Mouse (Mus musculus) erythroblast, embryonic 14.5 days (primary cell): ENCODE results near the gene Gnat1. TPM values are rescaled to one million over a fixed set of nuclear protein-coding genes. Genes with fewer than 3 reads are reported as not detected.

Experiments
- H3K27me3 ChIP-seq: 2 replicates; pipeline ENCODE4 v1.6.1; 2012; ENCODE audit warnings: inconsistent platforms; ENCODE audit not compliant: control insufficient read depth
- H3K36me3 ChIP-seq: 2 replicates; pipeline ENCODE4 v1.6.1; 2012; ENCODE audit warnings: mild to moderate bottlenecking, inconsistent platforms; ENCODE audit not compliant: control insufficient read depth
- H3K4me1 ChIP-seq: 2 replicates; pipeline ENCODE4 v1.6.1; 2012; ENCODE audit warnings: inconsistent platforms; ENCODE audit not compliant: control insufficient read depth
- H3K4me3 ChIP-seq: replicated peaks from 2 replicates; pipeline ENCODE3; 2012; ENCODE audit warnings: moderate library complexity, mild to moderate bottlenecking, inconsistent platforms
- H3K9me3 ChIP-seq: 2 replicates; pipeline ENCODE4 v1.6.1; 2012; ENCODE audit warnings: low read length, inconsistent platforms, mixed read lengths; ENCODE audit not compliant: control insufficient read depth
- GATA1 ChIP-seq: IDR thresholded peaks from 2 replicates; pipeline ENCODE4 v1.6.1; 2012; ENCODE audit warnings: low read length, inconsistent platforms, mixed read lengths
- TAL1 ChIP-seq: IDR thresholded peaks from 3 replicates; pipeline ENCODE4 v1.6.1; 2012; ENCODE audit warnings: low read length, inconsistent platforms, mixed read lengths
- polyA plus RNA-seq: library from polyadenylated mRNA; stranded (reverse); fragments of >175 nt; gene quantifications from 2 replicates; pipeline ENCODE4 v1.2.3, GENCODE M21; 2012

The Gnat1 gene
- polyA plus RNA-seq = not detected in 2 replicates

- H3K4me3 ChIP-seq = no peak within 1 kb of the TSS
- no peaks in the 10 kb centered on the region for H3K9me3 ChIP-seq
- peaks cover 46% of the 10 kb centered on the region for H3K27me3 ChIP-seq
- no peak for TF ChIP-seq TAL1
- TF ChIP-seq GATA1 = no peak
- no peaks in the 10 kb centered on the region for H3K36me3 ChIP-seq
- peaks cover 15% of the 10 kb centered on the region for H3K4me1 ChIP-seq
Measured at GRCm38 (mm10) chr9:107679501-107679900, at the start of gene Gnat1. Gnat1 (minus strand) TSS chr9:107679712.

GRCm38 (mm10) chr9:107728919-107729670 is 49.6 kb upstream of the Gnat1 start:
- no peak overlapping the region for H3K4me3 ChIP-seq
- peaks cover 2% of the 10 kb centered on the region for H3K27me3 ChIP-seq
- H3K4me1 ChIP-seq = peaks cover 4% of the 10 kb centered on the region
- H3K36me3 ChIP-seq = no peaks in the 10 kb centered on the region
- TF ChIP-seq GATA1 = no peak
- TF ChIP-seq TAL1 = no peak
- H3K9me3 ChIP-seq = no peaks in the 10 kb centered on the region

DNA sequence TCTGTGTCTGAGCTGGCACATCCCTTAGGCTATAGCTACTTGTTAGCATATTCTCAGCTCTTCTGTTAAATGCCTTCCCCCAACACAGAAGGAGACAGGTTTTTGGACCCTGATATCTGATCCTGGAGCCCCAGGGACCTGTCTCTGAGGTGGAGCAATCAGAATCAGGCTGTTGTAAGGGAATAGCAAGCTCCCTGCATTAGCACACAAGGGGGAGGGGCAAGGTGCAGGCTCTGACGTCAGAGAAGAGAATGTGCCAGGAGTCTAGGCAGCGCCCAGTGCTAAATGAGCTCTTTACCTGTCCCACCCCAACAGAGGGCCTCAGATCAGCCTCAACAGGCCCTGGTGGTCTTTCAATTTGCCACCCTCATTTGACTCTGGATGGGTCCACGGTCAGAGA is 47.5 kb upstream of the Gnat1 start:
- Histone ChIP-seq H3K27me3 (peaks cover 12% of the 10 kb centered on the region), H3K36me3 (no peaks in the 10 kb centered on the region), H3K9me3 (no peaks in the 10 kb centered on the region), H3K4me1 (peaks cover 15% of the 10 kb centered on the region), H3K4me3 (no peak overlapping the region)
- TF ChIP-seq TAL1 = no peak
- no peak for TF ChIP-seq GATA1

DNA sequence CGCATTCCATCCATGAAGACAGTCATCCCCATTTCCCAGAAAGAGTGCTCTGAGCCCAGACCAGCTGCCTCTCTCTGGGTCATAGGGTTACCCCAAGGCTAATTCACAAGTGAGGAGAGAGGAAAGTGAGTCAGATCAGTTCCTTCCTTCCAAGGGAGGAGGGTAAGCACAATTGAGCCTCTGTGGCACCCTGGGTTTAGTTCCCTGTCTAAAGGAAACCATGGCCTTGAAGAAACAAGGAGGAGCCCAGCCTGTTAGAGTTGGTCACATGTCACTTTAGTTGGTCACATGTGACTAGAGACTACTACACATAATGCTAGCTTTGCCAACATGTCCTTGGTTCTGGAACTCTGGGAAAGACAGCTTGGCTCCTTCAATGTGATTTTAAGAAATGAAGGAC is 45.3 kb upstream of the Gnat1 start:
- H3K27me3 ChIP-seq = peaks cover 16% of the 10 kb centered on the region
- H3K4me1 ChIP-seq = peaks cover 15% of the 10 kb centered on the region
- no peaks in the 10 kb centered on the region for H3K36me3 ChIP-seq
- no peak overlapping the region for H3K4me3 ChIP-seq
- H3K9me3 ChIP-seq = no peaks in the 10 kb centered on the region
- no peak for TF ChIP-seq TAL1
- TF ChIP-seq GATA1 = no peak

- Histone ChIP-seq H3K27me3 (peaks cover 19% of the 10 kb centered on the region), H3K36me3 (no peaks in the 10 kb centered on the region), H3K4me1 (peaks cover 15% of the 10 kb centered on the region), H3K4me3 (no peak overlapping the region), H3K9me3 (no peaks in the 10 kb centered on the region)
- no peak for TF ChIP-seq GATA1
- no peak for TF ChIP-seq TAL1
Measured at GRCm38 (mm10) chr9:107723794-107724531, 44.5 kb upstream of the Gnat1 start.

- Histone ChIP-seq H3K4me3 (no peak overlapping the region), H3K27me3 (peaks cover 22% of the 10 kb centered on the region), H3K4me1 (peaks cover 15% of the 10 kb centered on the region), H3K9me3 (no peaks in the 10 kb centered on the region), H3K36me3 (no peaks in the 10 kb centered on the region)
- no peak for TF ChIP-seq TAL1
- no peak for TF ChIP-seq GATA1
Measured at GRCm38 (mm10) chr9:107723292-107723691, 43.8 kb upstream of the Gnat1 start.

- Histone ChIP-seq H3K9me3 (no peaks in the 10 kb centered on the region), H3K36me3 (no peaks in the 10 kb centered on the region), H3K4me1 (peaks cover 12% of the 10 kb centered on the region), H3K4me3 (no peak overlapping the region), H3K27me3 (peaks cover 52% of the 10 kb centered on the region)
- TF ChIP-seq GATA1 (no peak), TAL1 (no peak)
Measured at GRCm38 (mm10) chr9:107718781-107719540, 39.4 kb upstream of the Gnat1 start.

DNA sequence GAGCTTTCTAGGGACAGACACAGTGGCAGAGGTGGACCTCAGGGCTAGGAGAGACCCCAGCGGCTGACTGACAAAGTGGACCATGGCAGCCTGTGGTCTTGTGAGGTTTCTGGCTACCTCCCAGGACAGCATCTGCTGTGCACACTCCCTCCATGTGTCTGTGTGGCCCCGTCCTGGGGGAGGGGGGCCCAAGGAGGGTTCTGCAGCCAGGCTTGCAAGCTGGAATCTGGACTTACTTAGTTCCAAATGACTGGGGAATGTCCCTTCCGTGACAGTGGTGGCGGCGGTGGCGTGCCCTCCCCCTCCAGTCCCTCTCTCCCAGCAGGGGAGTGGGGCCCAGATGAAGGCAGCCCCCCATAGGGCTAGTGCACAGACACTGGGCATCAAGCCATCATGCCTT is 37.4 kb upstream of the Gnat1 start:
- H3K4me3 ChIP-seq = no peak overlapping the region

GRCm38 (mm10) chr9:107715632-107716031 is 36.1 kb upstream of the Gnat1 start:
- no peak overlapping the region for H3K4me3 ChIP-seq
- no peaks in the 10 kb centered on the region for H3K36me3 ChIP-seq
- peaks cover 61% of the 10 kb centered on the region for H3K27me3 ChIP-seq
- H3K9me3 ChIP-seq = no peaks in the 10 kb centered on the region
- TF ChIP-seq TAL1 (no peak), GATA1 (no peak)
- no peaks in the 10 kb centered on the region for H3K4me1 ChIP-seq

More for the DNA sequence above, 37.4 kb upstream of the Gnat1 start:
- H3K9me3 ChIP-seq = no peaks in the 10 kb centered on the region
- no peaks in the 10 kb centered on the region for H3K36me3 ChIP-seq
- H3K4me1 ChIP-seq = no peaks in the 10 kb centered on the region
- peaks cover 48% of the 10 kb centered on the region for H3K27me3 ChIP-seq
- no peak for TF ChIP-seq TAL1
- TF ChIP-seq GATA1 = no peak
